Mouse (Mus musculus) C2C12 (cell line): ENCODE results near the gene Smarcad1.

Source experiments
- CEBPB ChIP-seq: IDR thresholded peaks from one replicate; pipeline ENCODE4 v1.6.1; 2011; ENCODE audit warnings: low read depth, mild to moderate bottlenecking, control low read depth, moderate library complexity
- CTCF ChIP-seq: IDR thresholded peaks from one replicate; pipeline ENCODE4 v1.5.1; 2011; ENCODE audit not compliant: control insufficient read depth, insufficient read depth, insufficient read length
- MAX ChIP-seq: IDR thresholded peaks from one replicate; pipeline ENCODE4 v1.6.1; 2011; ENCODE audit warnings: mild to moderate bottlenecking, control low read depth
- MYOD1 ChIP-seq: IDR thresholded peaks from one replicate; pipeline ENCODE4 v1.6.1; 2011; ENCODE audit warnings: low read depth; ENCODE audit not compliant: control insufficient read depth, insufficient read length
- MYOG ChIP-seq: IDR thresholded peaks from one replicate; pipeline ENCODE4 v1.6.1; 2011; ENCODE audit not compliant: control insufficient read depth, insufficient read length; ENCODE audit errors: extremely low read depth
- USF1 ChIP-seq: IDR thresholded peaks from one replicate; pipeline ENCODE4 v1.6.1; 2011; ENCODE audit warnings: low read depth, mild to moderate bottlenecking, control low read depth, moderate library complexity

GRCm38 (mm10) chr6:65146363-65146762, 104.0 kb downstream of the Smarcad1 start:
- no peak for TF ChIP-seq MAX
- no peak for TF ChIP-seq CTCF
- no peak for TF ChIP-seq MYOG
- no peak for TF ChIP-seq USF1
- TF ChIP-seq MYOD1: no peak
- TF ChIP-seq CEBPB: no peak
